Mouse (Mus musculus): ENCODE measurements around the gene Slc37a2. TPM values are rescaled to one million over a fixed set of nuclear protein-coding genes. Genes with fewer than 3 reads are reported as not detected.

Gene Slc37a2
- polyA plus RNA-seq, 1 experiment from 2014 or later: 1.5 TPM

DNA sequence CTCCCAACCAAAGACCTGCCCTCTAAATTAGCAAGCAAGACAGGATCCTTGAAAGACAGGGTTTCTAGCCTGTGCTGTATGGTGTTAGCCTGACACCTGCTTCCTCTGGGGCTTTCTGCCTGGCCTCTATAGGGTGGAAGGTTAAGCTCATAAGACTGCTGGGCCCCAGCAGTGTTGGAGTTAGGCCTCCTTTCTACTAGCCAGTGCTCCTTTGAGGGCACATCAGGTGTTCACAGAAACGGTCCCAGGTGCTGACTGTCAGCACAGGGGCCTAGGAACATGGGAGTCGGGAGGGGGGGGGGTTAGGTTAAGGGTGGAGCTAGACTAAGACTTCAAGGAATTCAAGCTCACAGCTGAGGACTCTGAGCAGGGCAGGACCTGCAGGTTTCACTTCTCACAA lies 10.1 kb downstream of the Slc37a2 start:
- H3K4me3 ChIP-seq: no peak overlapping the region
- H3K27ac ChIP-seq: no peak overlapping the region
- 69% methylated on average over 2 of the region's 2 CpGs for WGBS
- H3K9ac ChIP-seq: no peak overlapping the region
- no peak overlapping the region for H3K4me2 ChIP-seq (replicated peaks)
- H3K9me3 ChIP-seq: no peaks in the 10 kb centered on the region
- H3K4me1 ChIP-seq: no peaks in the 10 kb centered on the region
- no peaks in the 10 kb centered on the region for H3K27me3 ChIP-seq (replicated peaks)
- H3K36me3 ChIP-seq: no peaks in the 10 kb centered on the region
- no peak for ATAC-seq (ENCODE audit: low FRiP score, low read depth)

GRCm38 (mm10) chr9:37244600-37244999 lies 10.9 kb downstream of the Slc37a2 start:
- 83% methylated on average over 1 of the region's 1 CpGs for WGBS
- Histone ChIP-seq H3K4me2 (replicated peaks) (no peak overlapping the region), H3K27ac (no peak overlapping the region), H3K4me3 (no peak overlapping the region), H3K36me3 (no peaks in the 10 kb centered on the region), H3K4me1 (no peaks in the 10 kb centered on the region), H3K9me3 (no peaks in the 10 kb centered on the region), H3K9ac (no peak overlapping the region), H3K27me3 (replicated peaks) (no peaks in the 10 kb centered on the region)
- ATAC-seq (ENCODE audit: low FRiP score, low read depth): no peak

DNA sequence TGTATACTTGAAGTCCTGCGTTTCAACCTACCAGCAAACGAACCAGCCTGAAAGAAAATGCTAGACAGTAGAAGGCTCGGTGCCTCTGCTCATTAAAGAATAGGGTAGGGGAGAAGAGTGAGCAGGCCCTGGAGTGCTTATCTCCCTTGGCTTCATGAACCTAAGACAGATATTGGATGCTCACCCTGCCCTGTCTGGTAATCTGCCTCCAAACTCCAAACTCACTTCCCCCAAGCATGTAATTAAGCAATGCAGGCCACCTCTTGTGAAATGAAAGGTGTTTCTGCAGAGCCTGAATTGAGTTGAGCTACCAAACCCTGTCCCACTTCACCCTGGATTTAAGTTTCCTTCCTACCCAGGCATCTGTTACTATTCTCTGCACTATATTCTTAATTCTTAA lies 12.8 kb downstream of the Slc37a2 start:
- no peak overlapping the region for H3K27ac ChIP-seq
- H3K9me3 ChIP-seq: no peaks in the 10 kb centered on the region
- no peak for ATAC-seq (ENCODE audit: low FRiP score, low read depth)
- H3K9ac ChIP-seq: no peak overlapping the region
- no peaks in the 10 kb centered on the region for H3K36me3 ChIP-seq
- no peak overlapping the region for H3K4me3 ChIP-seq
- no peak overlapping the region for H3K4me2 ChIP-seq (replicated peaks)
- 93% methylated on average over 3 of the region's 3 CpGs for WGBS
- no peaks in the 10 kb centered on the region for H3K4me1 ChIP-seq
- no peaks in the 10 kb centered on the region for H3K27me3 ChIP-seq (replicated peaks)

DNA sequence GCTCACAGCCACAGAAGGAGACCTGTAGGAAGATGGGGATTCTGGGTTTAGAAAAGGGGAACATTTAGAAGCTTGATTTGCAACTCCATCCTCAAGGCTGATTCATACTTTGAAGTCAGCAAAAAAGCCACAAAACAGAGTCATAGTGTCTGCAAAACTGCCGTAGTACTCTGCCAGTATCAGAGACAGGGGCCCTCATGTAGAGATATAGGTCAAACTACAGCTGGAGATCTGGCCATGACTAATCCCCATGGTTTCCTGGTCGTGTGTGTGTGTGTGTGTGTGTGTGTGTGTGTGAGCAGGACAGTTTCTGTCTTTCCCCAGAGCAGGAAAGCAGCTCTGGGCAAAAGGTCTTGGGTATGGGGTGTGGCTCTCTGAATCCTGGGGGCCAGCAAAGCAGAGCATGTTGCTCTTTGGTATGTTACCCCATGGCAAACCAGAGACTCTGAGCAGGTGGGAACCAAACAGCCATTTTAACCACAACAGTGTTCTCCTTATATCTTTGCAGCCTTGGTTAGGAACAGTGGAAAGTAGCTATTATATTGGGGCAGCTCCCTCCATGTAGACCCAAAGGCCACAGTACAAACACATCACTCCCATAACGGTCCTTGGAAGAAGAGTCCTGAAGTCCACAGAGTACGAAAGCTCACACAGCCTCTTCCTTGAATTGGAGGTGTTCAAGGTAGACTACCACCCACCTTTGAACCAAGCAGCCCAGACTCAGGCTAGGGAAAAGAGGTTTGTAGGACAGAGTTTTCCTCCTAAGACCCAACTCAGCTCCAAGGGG lies 19.4 kb downstream of the Slc37a2 start:
- Histone ChIP-seq H3K4me3 (no peak overlapping the region), H3K9ac (no peak overlapping the region), H3K27me3 (replicated peaks) (no peaks in the 10 kb centered on the region), H3K9me3 (no peaks in the 10 kb centered on the region), H3K4me2 (replicated peaks) (no peak overlapping the region), H3K27ac (no peak overlapping the region), H3K4me1 (no peaks in the 10 kb centered on the region), H3K36me3 (no peaks in the 10 kb centered on the region)
- WGBS: 74% methylated on average over 4 of the region's 4 CpGs
- no peak for ATAC-seq (ENCODE audit: low FRiP score, low read depth)

GRCm38 (mm10) chr9:37232201-37233195 lies 23.0 kb downstream of the Slc37a2 start:
- Histone ChIP-seq H3K27ac (no peak overlapping the region), H3K27me3 (replicated peaks) (no peaks in the 10 kb centered on the region), H3K4me3 (no peak overlapping the region), H3K9ac (no peak overlapping the region), H3K36me3 (no peaks in the 10 kb centered on the region), H3K9me3 (no peaks in the 10 kb centered on the region), H3K4me1 (no peaks in the 10 kb centered on the region), H3K4me2 (replicated peaks) (no peak overlapping the region)
- no peak for ATAC-seq (ENCODE audit: low FRiP score, low read depth)
- 69% methylated on average over 22 of the region's 22 CpGs for WGBS

GRCm38 (mm10) chr9:37230486-37231195 lies 24.9 kb downstream of the Slc37a2 start:
- Histone ChIP-seq H3K9me3 (no peaks in the 10 kb centered on the region), H3K4me1 (no peaks in the 10 kb centered on the region), H3K27ac (no peak overlapping the region), H3K4me3 (no peak overlapping the region), H3K4me2 (replicated peaks) (no peak overlapping the region), H3K9ac (no peak overlapping the region), H3K36me3 (no peaks in the 10 kb centered on the region), H3K27me3 (replicated peaks) (no peaks in the 10 kb centered on the region)
- 92% methylated on average over 9 of the region's 9 CpGs for WGBS
- ATAC-seq (ENCODE audit: low FRiP score, low read depth): no peak

- no peaks in the 10 kb centered on the region for H3K4me1 ChIP-seq
- no peaks in the 10 kb centered on the region for H3K27me3 ChIP-seq (replicated peaks)
- ATAC-seq (ENCODE audit: low FRiP score, low read depth): peak; percentile 88
- no peaks in the 10 kb centered on the region for H3K9me3 ChIP-seq
- no peak overlapping the region for H3K4me2 ChIP-seq (replicated peaks)
- WGBS: 0% methylated on average over 1 of the region's 1 CpGs
- H3K36me3 ChIP-seq: no peaks in the 10 kb centered on the region
- H3K27ac ChIP-seq: no peak overlapping the region
- H3K4me3 ChIP-seq: no peak overlapping the region
- H3K9ac ChIP-seq: no peak overlapping the region
These were observed 25.6 kb downstream of the Slc37a2 start for GRCm38 (mm10) chr9:37229880-37230325.

DNA sequence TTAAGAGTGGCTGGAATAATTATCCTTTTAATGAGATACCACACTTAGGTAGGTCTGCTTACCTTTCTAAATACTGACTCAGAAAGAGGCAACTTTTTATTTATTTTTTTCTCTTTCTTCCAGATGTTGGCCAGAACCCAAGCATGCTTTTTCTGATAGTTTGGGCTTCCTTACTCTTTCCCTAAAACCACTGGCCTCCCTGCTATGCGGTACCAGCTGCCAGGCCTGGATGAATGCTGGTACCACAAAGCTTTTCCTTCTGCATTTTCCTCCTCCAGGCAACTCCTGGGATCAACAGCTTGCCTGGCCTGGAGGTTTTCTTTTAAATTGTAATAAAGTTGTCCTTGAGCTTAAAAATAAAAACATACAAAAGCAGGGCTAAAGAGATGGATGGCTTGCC lies 30.0 kb downstream of the Slc37a2 start:
- no peaks in the 10 kb centered on the region for H3K9me3 ChIP-seq
- no peaks in the 10 kb centered on the region for H3K4me1 ChIP-seq
- ATAC-seq (ENCODE audit: low FRiP score, low read depth): no peak
- no peak overlapping the region for H3K27ac ChIP-seq
- H3K4me3 ChIP-seq: no peak overlapping the region
- no peak overlapping the region for H3K4me2 ChIP-seq (replicated peaks)
- H3K9ac ChIP-seq: no peak overlapping the region
- H3K27me3 ChIP-seq (replicated peaks): no peaks in the 10 kb centered on the region
- WGBS: 88% methylated on average over 1 of the region's 1 CpGs
- H3K36me3 ChIP-seq: peaks cover 4% of the 10 kb centered on the region

DNA sequence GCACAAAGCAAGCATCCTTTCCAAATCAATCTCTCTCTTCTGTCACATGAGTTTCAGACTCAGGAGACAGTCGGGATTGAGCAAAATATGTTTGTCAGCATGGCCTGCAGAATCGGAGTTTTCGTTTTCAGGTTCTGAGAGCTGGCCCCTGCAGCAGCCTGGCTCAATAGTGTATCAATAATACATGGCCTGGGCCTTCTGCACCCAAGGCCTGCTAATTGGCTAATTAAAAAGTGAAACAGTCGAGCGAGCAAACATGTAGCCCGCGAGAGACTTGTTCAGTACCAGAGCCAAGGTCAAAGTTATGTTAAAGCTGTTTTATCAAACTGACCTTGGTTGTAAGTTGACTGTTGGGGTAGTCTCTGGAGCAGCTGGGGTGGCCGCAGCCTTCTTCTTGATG lies 34.8 kb downstream of the Slc37a2 start:
- ATAC-seq (ENCODE audit: low FRiP score, low read depth): no peak
- Histone ChIP-seq H3K9me3 (no peaks in the 10 kb centered on the region), H3K36me3 (peaks cover 9% of the 10 kb centered on the region), H3K4me2 (replicated peaks) (no peak overlapping the region), H3K4me3 (no peak overlapping the region), H3K9ac (no peak overlapping the region), H3K4me1 (no peaks in the 10 kb centered on the region), H3K27me3 (replicated peaks) (no peaks in the 10 kb centered on the region), H3K27ac (no peak overlapping the region)
- 89% methylated on average over 8 of the region's 8 CpGs for WGBS

- Histone ChIP-seq H3K36me3 (no peaks in the 10 kb centered on the region), H3K4me3 (no peak overlapping the region), H3K4me2 (replicated peaks) (no peak overlapping the region), H3K9me3 (no peaks in the 10 kb centered on the region), H3K27ac (no peak overlapping the region), H3K9ac (no peak overlapping the region), H3K4me1 (no peaks in the 10 kb centered on the region), H3K27me3 (replicated peaks) (no peaks in the 10 kb centered on the region)
- WGBS: 91% methylated on average over 9 of the region's 9 CpGs
- ATAC-seq (ENCODE audit: low FRiP score, low read depth): no peak
These were observed 41.0 kb downstream of the Slc37a2 start for GRCm38 (mm10) chr9:37214327-37215060.

DNA sequence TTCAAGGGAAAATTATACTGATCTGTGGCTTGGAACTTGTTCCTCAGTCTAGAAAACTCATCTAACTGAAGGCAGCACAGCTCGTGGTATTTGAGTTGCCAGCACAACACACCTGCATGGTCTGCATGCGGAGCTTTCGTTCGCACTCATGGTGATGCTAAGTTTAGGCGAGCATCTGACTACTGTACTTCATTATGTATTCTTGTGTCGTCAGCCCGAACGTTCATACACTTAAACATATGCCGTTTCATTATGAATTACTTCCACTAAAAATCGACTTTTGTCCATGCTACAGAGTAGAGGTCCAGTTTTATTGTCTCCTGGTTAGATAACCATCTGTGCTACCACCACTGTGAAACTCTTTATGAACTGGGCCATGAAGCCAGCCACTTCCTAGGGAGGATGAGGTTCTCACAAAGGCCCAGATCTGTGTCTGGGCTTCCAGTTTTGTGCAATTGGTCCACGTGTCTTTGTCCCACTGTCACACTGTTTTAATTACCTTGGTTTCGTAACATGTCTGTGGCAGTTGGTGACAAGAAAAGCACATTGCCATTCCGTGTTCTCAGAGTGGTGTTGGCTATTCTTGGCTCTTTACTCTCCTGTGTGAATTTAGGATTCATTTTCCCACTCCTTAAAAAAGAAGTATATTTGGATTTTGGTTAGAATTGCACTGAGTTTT lies 42.3 kb downstream of the Slc37a2 start:
- no peaks in the 10 kb centered on the region for H3K27me3 ChIP-seq (replicated peaks)
- no peak overlapping the region for H3K9ac ChIP-seq
- H3K27ac ChIP-seq: no peak overlapping the region
- no peaks in the 10 kb centered on the region for H3K4me1 ChIP-seq
- WGBS: 89% methylated on average over 13 of the region's 13 CpGs
- H3K4me2 ChIP-seq (replicated peaks): no peak overlapping the region
- no peaks in the 10 kb centered on the region for H3K9me3 ChIP-seq
- no peaks in the 10 kb centered on the region for H3K36me3 ChIP-seq
- no peak for ATAC-seq (ENCODE audit: low FRiP score, low read depth)
- H3K4me3 ChIP-seq: no peak overlapping the region

Measured in neural tube, embryonic 12.5 days (tissue).